Mouse (Mus musculus) midbrain, embryonic 14.5 days (tissue): ENCODE measurements around the gene Atp6v0a1. TPM values are rescaled to one million over a fixed set of nuclear protein-coding genes. Genes with fewer than 3 reads are reported as not detected.
A peak's percentile ranks its signal among the peaks of the same experiment; 100 is the strongest.

Experiments used
- ATAC-seq: fragments of 200-750 bp; cut with Nextera tagmentation; 2 replicates; pipeline ENCODE4 v1.8.0; 2017; ENCODE audit warnings: moderate number of reproducible peaks, moderate library complexity; ENCODE audit not compliant: low FRiP score, low TSS enrichment
- DNase-seq: peaks from one replicate; pipeline ENCODE4 v3.0.0-alpha.2; 2015
- H3K27ac ChIP-seq: fragments of 300-500 bp; sonication (generic); replicated peaks from 2 replicates; pipeline ENCODE4 v1.5.1; 2014; ENCODE audit warnings: mild to moderate bottlenecking, low read depth, low read length, moderate library complexity
- H3K27me3 ChIP-seq: fragments of 300-500 bp; sonication (generic); 2 replicates; pipeline ENCODE4 v1.6.1; 2014; ENCODE audit warnings: low read length, control low read depth, mixed read lengths; ENCODE audit not compliant: control insufficient read depth, insufficient read depth
- H3K36me3 ChIP-seq: fragments of 300-500 bp; sonication (generic); 2 replicates; pipeline ENCODE4 v1.6.1; 2014; ENCODE audit warnings: low read length, control low read depth; ENCODE audit not compliant: control insufficient read depth, insufficient read depth
- H3K4me1 ChIP-seq: fragments of 300-500 bp; sonication (generic); 2 replicates; pipeline ENCODE4 v1.6.1; 2014; ENCODE audit warnings: mild to moderate bottlenecking, antibody characterized with exemption, low read length, control low read depth; ENCODE audit not compliant: control insufficient read depth, insufficient read depth
- H3K4me2 ChIP-seq: fragments of 300-500 bp; sonication (generic); 2 replicates; pipeline ENCODE4 v1.6.1; 2014; ENCODE audit warnings: mild to moderate bottlenecking, low read length, moderate library complexity
- H3K4me3 ChIP-seq: fragments of 300-500 bp; sonication (generic); replicated peaks from 2 replicates; pipeline ENCODE4 v1.5.1; 2014; ENCODE audit warnings: low read depth, low read length
- H3K9ac ChIP-seq: fragments of 300-500 bp; sonication (generic); replicated peaks from 2 replicates; pipeline ENCODE4 v1.6.1; 2014; ENCODE audit warnings: mild to moderate bottlenecking, low read length, moderate library complexity
- H3K9me3 ChIP-seq: fragments of 300-500 bp; sonication (generic); 2 replicates; pipeline ENCODE4 v1.6.1; 2016; ENCODE audit warnings: low read length, control low read depth, mixed read lengths; ENCODE audit not compliant: control insufficient read depth
- WGBS: fragments of 180-500 bp; shearing (Covaris S2); extraction: QIAGEN DNeasy Blood & Tissue Kit; methylation state at CpG from one replicate; pipeline ENCODE4 v1.1.7; 2014; 5-methylcytosine and 5-hydroxymethylcytosine counted together
- polyA plus RNA-seq: library from polyadenylated mRNA; unstranded; fragments of >200 nt; fragmentation: Nextera tagmentation; extraction: Ambion mirVana; gene quantifications from 2 replicates; pipeline ENCODE4 v1.2.1, GENCODE M21; 2014

Atp6v0a1 gene
- polyA plus RNA-seq, 1 experiment from 2014 or later: 115 TPM

DNA sequence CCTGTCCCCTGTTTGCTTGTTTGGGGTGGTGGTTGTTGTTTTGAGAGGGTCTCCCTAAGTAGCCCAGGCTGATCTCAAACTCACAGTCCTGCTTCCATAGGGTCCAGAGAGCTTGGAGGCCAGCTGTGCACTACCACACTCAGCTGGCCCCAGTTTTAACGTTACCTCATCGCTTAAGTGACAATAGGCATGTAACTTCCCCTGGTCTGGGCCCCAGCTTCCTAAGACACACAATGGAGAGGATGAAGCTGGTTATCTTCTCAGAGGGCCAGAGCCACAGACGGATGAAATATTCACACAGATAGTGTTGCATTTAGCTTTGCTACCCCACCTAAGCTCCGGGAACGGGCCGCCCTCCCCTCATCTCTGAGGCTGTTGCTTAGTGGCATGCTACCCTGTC is 43.5 kb upstream of the Atp6v0a1 start:
- ATAC-seq (no peak), DNase-seq (no peak)
- H3K27ac ChIP-seq: no peak overlapping the region
- no peak overlapping the region for H3K4me3 ChIP-seq
- H3K9me3 ChIP-seq: no peaks in the 10 kb centered on the region
- no peaks in the 10 kb centered on the region for H3K36me3 ChIP-seq
- 71% methylated on average over 6 of the region's 6 CpGs for WGBS
- no peak overlapping the region for H3K9ac ChIP-seq
- H3K27me3 ChIP-seq: peaks cover 31% of the 10 kb centered on the region
- H3K4me2 ChIP-seq: no peak overlapping the region
- H3K4me1 ChIP-seq: 0 out of 2 replicates have a peak, but pooled peaks cover 2% of the 10 kb centered on the region

DNA sequence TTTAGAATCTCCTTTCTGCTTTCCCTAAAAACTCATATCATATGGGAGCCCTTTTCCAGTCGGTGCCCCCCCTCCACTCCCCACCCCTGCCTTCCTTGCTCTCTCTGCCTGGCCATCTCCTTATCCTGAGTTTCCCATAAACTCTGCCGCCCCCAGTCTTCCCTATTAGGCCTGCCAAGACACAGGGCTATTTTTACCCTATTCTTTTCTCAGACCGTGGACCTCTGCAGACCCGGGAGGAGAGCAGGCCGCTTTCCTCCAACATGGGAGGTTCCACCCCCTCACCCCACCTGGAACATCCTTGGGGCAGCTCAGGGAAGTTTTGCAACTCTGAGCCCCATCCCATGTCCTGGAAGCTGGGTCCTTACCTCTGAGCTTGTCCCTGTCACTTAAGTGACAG is 41.9 kb upstream of the Atp6v0a1 start:
- ATAC-seq (no peak), DNase-seq (no peak)
- Histone ChIP-seq H3K4me1 (0 out of 2 replicates have a peak, but pooled peaks cover 2% of the 10 kb centered on the region), H3K4me3 (no peak overlapping the region), H3K36me3 (no peaks in the 10 kb centered on the region), H3K9me3 (no peaks in the 10 kb centered on the region), H3K27me3 (peaks cover 48% of the 10 kb centered on the region), H3K27ac (no peak overlapping the region), H3K9ac (no peak overlapping the region), H3K4me2 (no peak overlapping the region)
- whole genome bisulfite sequencing: 59% methylated on average over 5 of the region's 5 CpGs

DNA sequence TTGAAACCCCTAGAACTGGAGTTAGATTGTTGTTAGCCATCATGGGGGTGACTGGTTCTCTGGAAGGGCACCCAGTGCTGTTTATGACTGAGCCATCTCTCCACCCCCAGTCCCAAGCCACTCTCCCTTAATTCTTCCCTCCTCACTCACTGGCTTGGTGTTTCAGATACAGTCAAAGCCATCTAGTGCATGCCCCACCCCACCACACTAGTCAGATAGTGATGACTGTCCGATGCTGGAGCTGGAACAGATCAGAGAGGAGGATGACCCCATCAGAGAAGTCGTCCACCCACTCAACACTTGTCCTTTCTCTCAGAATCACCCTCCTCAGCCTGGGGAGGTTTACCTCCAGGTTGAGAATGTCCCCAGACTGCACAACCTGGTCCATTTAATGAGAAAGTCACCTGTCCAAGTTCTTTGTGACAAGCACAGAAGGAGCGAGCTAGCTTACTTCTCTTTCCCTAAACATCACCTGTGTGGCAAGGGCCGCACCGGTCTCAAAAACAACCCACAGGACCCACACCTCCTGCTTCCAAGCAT is 41.3 kb upstream of the Atp6v0a1 start:
- Histone ChIP-seq H3K27ac (no peak overlapping the region), H3K4me3 (no peak overlapping the region), H3K4me1 (0 out of 2 replicates have a peak, but pooled peaks cover 2% of the 10 kb centered on the region), H3K9ac (no peak overlapping the region), H3K36me3 (no peaks in the 10 kb centered on the region), H3K27me3 (peaks cover 48% of the 10 kb centered on the region), H3K9me3 (no peaks in the 10 kb centered on the region), H3K4me2 (no peak overlapping the region)
- DNase-seq: no peak
- no peak for ATAC-seq
- 84% methylated on average over 5 of the region's 5 CpGs for WGBS

DNA sequence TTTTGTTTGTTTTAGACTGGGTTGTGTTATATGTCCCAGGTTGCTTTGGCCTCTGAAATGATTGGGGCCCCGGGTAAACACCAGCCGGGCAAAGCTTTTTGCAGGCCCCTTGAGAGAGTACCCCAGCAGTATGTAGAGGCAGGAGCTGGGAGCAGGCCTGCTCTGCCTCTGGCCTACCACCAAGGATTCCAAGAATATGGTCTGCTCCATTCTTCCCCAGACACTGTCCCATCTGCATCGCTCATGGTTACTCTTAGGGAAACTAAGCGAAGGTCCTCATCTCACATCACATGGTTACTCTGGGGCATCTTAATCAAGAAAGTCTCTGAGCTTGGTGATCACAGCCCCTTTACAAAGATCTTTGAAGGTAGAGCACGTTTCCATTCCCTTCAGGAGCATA is 40.8 kb upstream of the Atp6v0a1 start:
- Histone ChIP-seq H3K4me1 (0 out of 2 replicates have a peak, but pooled peaks cover 2% of the 10 kb centered on the region), H3K36me3 (no peaks in the 10 kb centered on the region), H3K27ac (no peak overlapping the region), H3K4me2 (no peak overlapping the region), H3K9ac (no peak overlapping the region), H3K9me3 (no peaks in the 10 kb centered on the region), H3K4me3 (no peak overlapping the region), H3K27me3 (peaks cover 48% of the 10 kb centered on the region)
- DNase-seq: no peak
- WGBS: 78% methylated on average over 5 of the region's 5 CpGs
- ATAC-seq: no peak

- peaks cover 48% of the 10 kb centered on the region for H3K27me3 ChIP-seq
- H3K9ac ChIP-seq: no peak overlapping the region
- no peaks in the 10 kb centered on the region for H3K36me3 ChIP-seq
- H3K27ac ChIP-seq: no peak overlapping the region
- peak overlapping the region; percentile 30 for H3K4me3 ChIP-seq
- no peak for DNase-seq
- no peak for ATAC-seq
- peak overlapping the region; percentile 49 for H3K4me2 ChIP-seq
- WGBS: 9% methylated on average over 35 of the region's 35 CpGs
- 0 out of 2 replicates have a peak, but pooled peaks cover 2% of the 10 kb centered on the region for H3K4me1 ChIP-seq
- no peaks in the 10 kb centered on the region for H3K9me3 ChIP-seq
Measured at GRCm38 (mm10) chr11:100969189-100969743, 40.0 kb upstream of the Atp6v0a1 start.

DNA sequence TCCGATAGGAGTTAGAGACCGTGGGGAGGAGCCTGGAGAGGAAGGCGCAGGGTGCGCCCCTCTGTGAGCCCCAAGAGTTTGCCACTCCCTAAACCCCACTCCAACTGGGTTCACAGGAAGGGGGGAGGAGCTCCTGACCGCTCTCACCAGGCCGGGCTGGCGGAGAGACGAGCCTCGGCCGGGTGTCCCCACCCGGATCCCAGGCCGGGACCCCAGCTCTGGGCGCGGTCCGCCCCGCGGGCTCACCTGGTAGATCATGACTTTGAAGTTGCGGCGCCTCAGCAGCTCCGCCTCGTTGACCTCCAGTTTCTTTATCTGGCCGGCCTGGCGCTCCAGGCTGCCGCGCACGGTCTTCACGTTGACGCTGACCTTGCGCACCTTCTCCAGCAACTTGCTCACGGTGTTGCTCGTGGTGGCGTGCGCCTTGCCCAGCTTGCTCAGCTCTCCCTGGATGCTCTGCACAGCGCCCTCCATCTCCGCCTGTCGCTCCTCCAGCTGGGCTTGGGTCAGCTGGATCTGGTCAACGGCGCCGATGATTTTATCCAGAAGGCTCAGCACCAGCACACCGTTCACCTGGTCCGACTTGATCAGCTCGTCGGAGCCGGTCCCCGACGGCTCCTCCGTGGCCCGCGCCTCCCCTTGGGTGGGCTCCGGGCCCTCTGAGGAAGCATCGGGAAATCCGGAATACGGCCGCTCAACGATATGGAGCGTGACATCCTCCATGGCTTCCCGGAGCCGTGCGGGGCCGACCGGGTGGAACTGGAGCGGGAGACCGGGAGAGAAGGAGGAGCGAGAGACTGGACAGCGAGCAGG is 39.3 kb upstream of the Atp6v0a1 start:
- 1% methylated on average over 65 of the region's 65 CpGs for WGBS
- Histone ChIP-seq H3K9me3 (no peaks in the 10 kb centered on the region), H3K27ac (no peak overlapping the region), H3K27me3 (peaks cover 48% of the 10 kb centered on the region), H3K4me2 (peak overlapping the region; percentile 49), H3K4me1 (0 out of 2 replicates have a peak, but pooled peaks cover 2% of the 10 kb centered on the region), H3K9ac (peak overlapping the region; percentile 26; the same call in 1 of the 2 replicates), H3K4me3 (peak overlapping the region; percentile 30), H3K36me3 (no peaks in the 10 kb centered on the region)
- ATAC-seq (no peak), DNase-seq (peak; percentile 32)

DNA sequence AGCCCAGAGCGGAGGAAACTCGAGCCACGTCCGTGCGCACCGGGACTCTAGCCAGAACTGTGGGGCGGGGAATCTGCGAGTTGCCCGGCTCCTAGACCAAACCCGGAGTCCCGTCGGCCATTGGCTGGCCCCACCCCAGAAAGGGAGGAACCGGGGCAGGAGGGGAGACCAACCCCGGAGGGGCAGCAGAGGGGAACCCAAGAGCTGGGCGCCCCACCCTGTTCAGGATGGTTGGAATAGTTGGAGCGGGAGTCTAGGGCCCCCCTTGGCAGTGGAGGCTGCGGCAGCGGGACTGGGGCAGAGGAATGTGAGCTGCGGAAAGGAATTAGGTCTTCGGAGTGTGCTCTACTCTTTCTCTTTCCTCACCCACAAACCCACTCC is 38.7 kb upstream of the Atp6v0a1 start, which contains the start of gene Cavin1:
TSS of gene Cavin1 (minus strand) at position 331 of the 381 bp plus-strand sequence.
- Histone ChIP-seq H3K36me3 (no peaks in the 10 kb centered on the region), H3K9ac (peak within 1 kb of the TSS; percentile 26; the same call in 1 of the 2 replicates), H3K4me1 (0 out of 2 replicates have a peak, but pooled peaks cover 2% of the 10 kb centered on the region), H3K9me3 (no peaks in the 10 kb centered on the region), H3K4me2 (peak within 1 kb of the TSS; percentile 49), H3K4me3 (peak within 1 kb of the TSS; percentile 30), H3K27ac (no peak within 1 kb of the TSS), H3K27me3 (peaks cover 48% of the 10 kb centered on the region)
- DNase-seq (peak; percentile 53), ATAC-seq (no peak)
- 2% methylated on average over 20 of the region's 20 CpGs for WGBS

GRCm38 (mm10) chr11:100971455-100971854 is 37.8 kb upstream of the Atp6v0a1 start:
- WGBS: 60% methylated on average over 10 of the region's 10 CpGs
- Histone ChIP-seq H3K4me2 (no peak overlapping the region), H3K9me3 (no peaks in the 10 kb centered on the region), H3K36me3 (no peaks in the 10 kb centered on the region), H3K4me1 (0 out of 2 replicates have a peak, but pooled peaks cover 2% of the 10 kb centered on the region), H3K4me3 (no peak overlapping the region), H3K27ac (no peak overlapping the region), H3K27me3 (peaks cover 48% of the 10 kb centered on the region), H3K9ac (no peak overlapping the region)
- ATAC-seq: no peak
- DNase-seq: no peak
